Mouse (Mus musculus): Measurements from ENCODE around the gene Plekha4. TPM values are rescaled to one million over a fixed set of nuclear protein-coding genes. Genes with fewer than 3 reads are reported as not detected.
"Not testable (repeated sequence)": the region's sequence is repeated elsewhere in the genome, so short reads cannot be mapped to it uniquely, and the experiment has no call there.

Gene Plekha4
- 0.78 and 1.1 TPM in 2 replicates for polyA plus RNA-seq (2016; fragmentation: Nextera tagmentation; extraction: Ambion mirVana)

DNA sequence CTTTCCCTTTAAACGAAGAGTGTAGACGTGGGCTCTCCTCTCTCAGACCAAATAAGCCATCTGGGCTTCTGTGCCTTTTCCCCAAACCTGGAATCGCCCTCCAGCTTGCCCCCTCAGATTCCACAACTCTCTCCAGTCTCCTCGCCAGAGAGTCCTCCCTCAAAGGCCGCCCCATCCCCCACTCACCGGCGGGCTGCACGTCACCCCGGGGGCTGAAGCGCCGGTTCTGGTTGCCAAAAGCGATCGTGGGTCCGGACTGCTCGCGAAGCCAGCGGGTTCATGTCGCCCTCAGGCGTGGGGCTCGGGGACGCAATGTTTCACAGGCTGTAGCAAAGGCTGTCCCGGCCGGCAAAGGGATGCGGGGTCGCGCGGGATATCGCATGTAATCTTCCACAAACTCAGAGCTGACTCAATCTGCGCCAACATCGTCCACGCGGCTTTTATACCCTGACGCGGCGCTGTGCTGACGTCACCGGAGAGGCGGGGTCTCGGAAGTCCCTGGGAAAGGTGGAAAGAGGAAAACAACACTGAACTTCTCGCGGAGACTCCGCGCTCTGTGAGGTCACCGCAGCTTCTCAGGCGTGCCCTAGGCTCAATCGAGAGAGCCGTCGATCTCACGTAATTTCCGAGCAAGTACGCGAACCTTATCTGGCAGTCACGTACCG, at the start of gene Plekha4, which contains the start of gene Ppp1r15a:
Gene Plekha4, plus strand, starts transcription at position 522 of the 665 bp plus-strand sequence.
Gene Ppp1r15a, minus strand, starts transcription at position 460 of the 665 bp plus-strand sequence.
- Histone ChIP-seq H3K9me3 (replicated peaks) (no peaks in the 10 kb centered on the region), H3K36me3 (peaks cover 11% of the 10 kb centered on the region), H3K4me1 (peaks cover 53% of the 10 kb centered on the region), H3K4me3 (peak within 1 kb of the TSS; percentile 83), H3K27ac (replicated peaks) (peak within 1 kb of the TSS; percentile 90), H3K27me3 (ENCODE audit: low read depth, poor library complexity, severe bottlenecking) (peaks cover 6% of the 10 kb centered on the region; the same call in 1 of the 2 replicates)
- under 1% methylated on average over 54 of the region's 54 CpGs for WGBS
- DNase-seq (ENCODE audit: low spot score): peak; percentile 94

DNA sequence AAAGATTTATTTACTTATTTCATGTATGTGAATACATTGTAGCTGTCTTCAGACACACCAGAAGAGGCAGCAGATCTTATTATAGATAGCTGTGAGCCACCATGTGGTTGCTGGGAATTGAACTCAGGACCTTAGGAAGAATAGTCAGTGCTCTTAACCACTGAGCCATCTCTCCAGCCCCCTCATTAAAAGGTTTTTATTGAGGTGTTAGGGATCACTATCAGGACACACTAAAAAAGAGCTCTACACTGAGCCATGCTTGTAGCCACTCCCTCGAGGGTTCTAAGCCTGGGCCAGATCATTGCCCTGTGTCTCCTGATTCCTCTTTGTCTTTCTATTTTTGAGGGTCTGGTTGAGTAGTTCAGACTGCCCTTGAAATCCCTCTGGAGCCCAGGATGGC, 49.7 kb upstream of the Plekha4 start:
- DNase-seq (ENCODE audit: low spot score): no peak
- Histone ChIP-seq H3K27me3 (ENCODE audit: low read depth, poor library complexity, severe bottlenecking) (no peaks in the 10 kb centered on the region), H3K4me1 (0 out of 2 replicates have a peak, but pooled peaks cover 2% of the 10 kb centered on the region)

GRCm38 (mm10) chr7:45477003-45477402, 49.1 kb upstream of the Plekha4 start:
- Histone ChIP-seq H3K4me3 (no peak overlapping the region), H3K4me1 (no peaks in the 10 kb centered on the region), H3K27me3 (ENCODE audit: low read depth, poor library complexity, severe bottlenecking) (no peaks in the 10 kb centered on the region), H3K9me3 (replicated peaks) (no peaks in the 10 kb centered on the region), H3K27ac (replicated peaks) (no peak overlapping the region), H3K36me3 (peaks cover 10% of the 10 kb centered on the region)
- DNase-seq (ENCODE audit: low spot score): peak; percentile 51
- WGBS: 33% methylated on average over 3 of the region's 3 CpGs

More for the DNA sequence above, 49.7 kb upstream of the Plekha4 start:
- peaks cover 10% of the 10 kb centered on the region for H3K36me3 ChIP-seq
- no peaks in the 10 kb centered on the region for H3K9me3 ChIP-seq (replicated peaks)
- 64% methylated on average over 1 of the region's 1 CpGs for WGBS
- H3K27ac ChIP-seq (replicated peaks): no peak overlapping the region
- H3K4me3 ChIP-seq: no peak overlapping the region

DNA sequence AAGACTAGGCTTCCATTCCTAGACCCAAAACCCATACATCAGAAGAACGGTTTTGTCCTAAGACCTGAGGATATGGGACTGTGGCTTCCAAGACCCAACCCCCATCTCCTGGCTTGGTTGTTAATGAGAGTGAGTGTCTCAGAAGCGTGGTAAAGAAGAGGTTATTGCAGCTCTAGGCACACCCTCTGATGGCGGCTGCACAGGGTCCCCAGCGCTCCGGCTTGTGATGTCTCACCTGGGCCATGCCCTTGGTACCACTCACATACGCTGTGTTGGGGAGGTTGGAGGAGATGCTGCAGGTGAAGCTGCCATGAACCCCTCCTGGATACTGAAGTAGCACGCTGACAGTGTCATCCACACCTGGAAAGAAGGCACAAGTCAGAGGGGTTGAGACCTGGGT, 47.4 kb upstream of the Plekha4 start:
- H3K36me3 ChIP-seq: peaks cover 10% of the 10 kb centered on the region
- no peak for DNase-seq (ENCODE audit: low spot score)
- no peaks in the 10 kb centered on the region for H3K9me3 ChIP-seq (replicated peaks)
- H3K4me1 ChIP-seq: no peaks in the 10 kb centered on the region
- H3K27me3 ChIP-seq (ENCODE audit: low read depth, poor library complexity, severe bottlenecking): no peaks in the 10 kb centered on the region
- no peak overlapping the region for H3K27ac ChIP-seq (replicated peaks)
- no peak overlapping the region for H3K4me3 ChIP-seq
- 96% methylated on average over 7 of the region's 7 CpGs for WGBS

- H3K9me3 ChIP-seq (replicated peaks); H3K27ac ChIP-seq (replicated peaks); DNase-seq (ENCODE audit: low spot score); H3K36me3 ChIP-seq; H3K4me3 ChIP-seq; H3K27me3 ChIP-seq (ENCODE audit: low read depth, poor library complexity, severe bottlenecking); H3K4me1 ChIP-seq: not testable (repeated sequence)
- 87% methylated on average over 4 of the region's 4 CpGs for WGBS
Observed at GRCm38 (mm10) chr7:45480310-45480709, 45.8 kb upstream of the Plekha4 start.

GRCm38 (mm10) chr7:45481374-45481927, 44.7 kb upstream of the Plekha4 start, which contains the start of gene Tulp2:
Gene Tulp2, plus strand, starts transcription at chr7:45481877.
- Histone ChIP-seq H3K4me1 (no peaks in the 10 kb centered on the region), H3K4me3 (no peak within 1 kb of the TSS), H3K9me3 (replicated peaks) (no peaks in the 10 kb centered on the region), H3K27me3 (ENCODE audit: low read depth, poor library complexity, severe bottlenecking) (no peaks in the 10 kb centered on the region), H3K36me3 (peaks cover 12% of the 10 kb centered on the region), H3K27ac (replicated peaks) (no peak within 1 kb of the TSS)
- peak; percentile 41 for DNase-seq (ENCODE audit: low spot score)
- WGBS: 58% methylated on average over 15 of the region's 15 CpGs

- peaks cover 12% of the 10 kb centered on the region for H3K36me3 ChIP-seq
- no peak overlapping the region for H3K27ac ChIP-seq (replicated peaks)
- no peak overlapping the region for H3K4me3 ChIP-seq
- H3K9me3 ChIP-seq (replicated peaks): no peaks in the 10 kb centered on the region
- H3K4me1 ChIP-seq: no peaks in the 10 kb centered on the region
- no peaks in the 10 kb centered on the region for H3K27me3 ChIP-seq (ENCODE audit: low read depth, poor library complexity, severe bottlenecking)
- no peak for DNase-seq (ENCODE audit: low spot score)
- WGBS: 95% methylated on average over 1 of the region's 1 CpGs
Observed at GRCm38 (mm10) chr7:45482166-45482565, 44.0 kb upstream of the Plekha4 start.

- H3K27ac ChIP-seq (replicated peaks); H3K9me3 ChIP-seq (replicated peaks); H3K4me3 ChIP-seq; DNase-seq (ENCODE audit: low spot score); H3K36me3 ChIP-seq; H3K27me3 ChIP-seq (ENCODE audit: low read depth, poor library complexity, severe bottlenecking): not testable (repeated sequence)
- 94% methylated on average over 5 of the region's 5 CpGs for WGBS
- peaks cover 26% of the 10 kb centered on the region for H3K4me1 ChIP-seq
Observed at GRCm38 (mm10) chr7:45484985-45485384, 41.1 kb upstream of the Plekha4 start.

- no peaks in the 10 kb centered on the region for H3K9me3 ChIP-seq (replicated peaks)
- no peaks in the 10 kb centered on the region for H3K27me3 ChIP-seq (ENCODE audit: low read depth, poor library complexity, severe bottlenecking)
- no peak for DNase-seq (ENCODE audit: low spot score)
- no peak overlapping the region for H3K27ac ChIP-seq (replicated peaks)
- peaks cover 4% of the 10 kb centered on the region; the same call in 1 of the 2 replicates for H3K36me3 ChIP-seq
- H3K4me3 ChIP-seq: no peak overlapping the region
- H3K4me1 ChIP-seq: peaks cover 38% of the 10 kb centered on the region
- 82% methylated on average over 7 of the region's 7 CpGs for WGBS
Observed at GRCm38 (mm10) chr7:45486158-45486557, 40.0 kb upstream of the Plekha4 start.

- no peaks in the 10 kb centered on the region for H3K9me3 ChIP-seq (replicated peaks)
- no peak for DNase-seq (ENCODE audit: low spot score)
- peaks cover 4% of the 10 kb centered on the region; the same call in 1 of the 2 replicates for H3K36me3 ChIP-seq
- H3K4me1 ChIP-seq: peaks cover 42% of the 10 kb centered on the region
- H3K4me3 ChIP-seq: peak within 1 kb of the TSS; percentile 71; the same call in 1 of the 2 replicates
- H3K27ac ChIP-seq (replicated peaks): peak within 1 kb of the TSS; percentile 92; the same call in 1 of the 2 replicates
- WGBS: 83% methylated on average over 12 of the region's 12 CpGs
- H3K27me3 ChIP-seq (ENCODE audit: low read depth, poor library complexity, severe bottlenecking): no peaks in the 10 kb centered on the region
Observed at GRCm38 (mm10) chr7:45486761-45487415, 39.2 kb upstream of the Plekha4 start, which contains the start of gene Gm45808. Gene Gm45808, minus strand, starts transcription at chr7:45486811.

GRCm38 (mm10) chr7:45487861-45488292, 38.3 kb upstream of the Plekha4 start:
- peak overlapping the region; percentile 92 for H3K27ac ChIP-seq (replicated peaks)
- H3K27me3 ChIP-seq (ENCODE audit: low read depth, poor library complexity, severe bottlenecking): no peaks in the 10 kb centered on the region
- H3K4me1 ChIP-seq: peaks cover 42% of the 10 kb centered on the region
- DNase-seq (ENCODE audit: low spot score): peak; percentile 40
- WGBS: 16% methylated on average over 11 of the region's 11 CpGs
- H3K9me3 ChIP-seq (replicated peaks): no peaks in the 10 kb centered on the region
- H3K36me3 ChIP-seq: peaks cover 11% of the 10 kb centered on the region
- peak overlapping the region; percentile 71 for H3K4me3 ChIP-seq

DNA sequence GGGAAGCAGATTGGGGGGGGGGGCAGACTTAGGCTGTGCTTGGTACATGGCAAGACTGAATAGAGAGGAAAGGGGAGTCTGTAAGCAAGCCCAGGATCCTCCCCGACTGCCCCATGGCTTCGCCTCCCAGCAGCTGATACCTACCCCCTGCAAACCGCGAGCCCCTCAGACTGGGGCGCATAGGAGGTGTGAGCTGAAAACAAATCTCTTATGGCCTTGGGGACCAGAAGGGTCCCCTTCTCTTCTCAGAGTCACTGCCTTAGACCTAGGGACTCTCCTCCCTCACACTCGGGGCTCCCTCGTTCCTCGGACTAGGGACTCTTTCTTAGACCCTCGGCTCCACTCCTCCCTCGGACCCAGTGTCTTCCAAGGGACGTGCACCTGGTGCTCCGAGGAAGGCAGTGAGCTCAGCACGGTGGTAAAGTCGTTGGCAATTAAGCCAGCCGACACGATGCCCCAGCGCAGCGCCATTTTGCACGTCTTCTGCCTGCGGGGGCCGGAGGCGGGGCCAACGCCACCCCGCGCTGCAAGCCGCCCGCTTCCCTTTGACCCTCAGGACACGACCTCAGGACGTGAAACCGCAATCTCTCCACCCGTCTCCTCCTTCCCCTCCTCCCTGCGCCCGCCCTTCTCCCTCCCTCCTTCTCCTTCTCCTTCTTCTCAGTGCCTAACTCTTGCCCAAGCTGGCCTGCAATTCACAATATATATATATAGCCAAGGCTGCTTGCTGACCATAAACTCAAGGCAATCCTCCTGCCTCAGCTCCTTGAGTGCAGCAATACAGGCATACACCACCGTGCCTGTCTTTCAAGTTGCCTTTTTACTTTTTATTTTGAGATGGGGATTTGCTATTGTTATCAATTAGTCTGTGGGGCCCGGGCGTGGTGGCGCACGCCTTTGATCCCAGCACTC, 37.6 kb upstream of the Plekha4 start, which contains the start of gene Dhdh:
Gene Dhdh, minus strand, starts transcription at position 513 of the 912 bp plus-strand sequence.
- H3K9me3 ChIP-seq (replicated peaks): no peaks in the 10 kb centered on the region
- DNase-seq (ENCODE audit: low spot score): peak; percentile 71
- H3K36me3 ChIP-seq: peaks cover 18% of the 10 kb centered on the region
- H3K27ac ChIP-seq (replicated peaks): peak within 1 kb of the TSS; percentile 92
- peak within 1 kb of the TSS; percentile 71 for H3K4me3 ChIP-seq
- H3K4me1 ChIP-seq: peaks cover 42% of the 10 kb centered on the region
- H3K27me3 ChIP-seq (ENCODE audit: low read depth, poor library complexity, severe bottlenecking): no peaks in the 10 kb centered on the region
- 8% methylated on average over 38 of the region's 38 CpGs for WGBS

Measured in midbrain, embryonic 10.5 days (tissue).